Mouse (Mus musculus) bone marrow macrophage, adult 2 months (primary cell): ENCODE measurements around the gene Emc9. TPM values are rescaled to one million over a fixed set of nuclear protein-coding genes. Genes with fewer than 3 reads are reported as not detected.
A peak's percentile ranks its signal among the peaks of the same experiment; 100 is the strongest.

Source experiments
- H3K27ac ChIP-seq: 2 replicates; pipeline ENCODE4 v1.5.1; 2012; ENCODE audit warnings: low read depth, low read length; ENCODE audit not compliant: insufficient read depth
- H3K4me1 ChIP-seq: 2 replicates; pipeline ENCODE4 v1.6.1; 2012; ENCODE audit warnings: low read length; ENCODE audit not compliant: control insufficient read depth, insufficient read depth
- H3K4me3 ChIP-seq: 2 replicates; pipeline ENCODE4 v1.5.1; 2012; ENCODE audit warnings: mild to moderate bottlenecking, low read length, moderate library complexity; ENCODE audit not compliant: insufficient read depth
- CTCF ChIP-seq: IDR thresholded peaks from 2 replicates; pipeline ENCODE4 v1.5.1; 2012; ENCODE audit warnings: low read depth, mild to moderate bottlenecking, low read length, moderate library complexity
- POLR2A ChIP-seq: IDR thresholded peaks from 2 replicates; pipeline ENCODE4 v1.6.1; 2012; ENCODE audit warnings: mild to moderate bottlenecking, low read depth, low read length, borderline replicate concordance
- polyA plus RNA-seq: library from polyadenylated mRNA; stranded (reverse); fragments of >200 nt; gene quantifications from 2 replicates; pipeline ENCODE4 v1.2.4, GENCODE M21; 2012; ENCODE audit not compliant: missing spikeins, insufficient read depth, insufficient read length

Emc9 gene
- polyA plus RNA-seq, 1 experiment: 19.3 TPM

- Histone ChIP-seq H3K4me3 (peak within 1 kb of the TSS; percentile 94), H3K4me1 (peaks cover 8% of the 10 kb centered on the region), H3K27ac (peak within 1 kb of the TSS; percentile 95)
- TF ChIP-seq CTCF: no peak
- TF ChIP-seq POLR2A: no peak
Measured at GRCm38 (mm10) chr14:55590748-55591330, 5.7 kb upstream of the Emc9 start, which contains the start of gene Psme2. Gene Psme2 (minus strand): TSS chr14:55591113.

GRCm38 (mm10) chr14:55589771-55590448 lies 4.8 kb upstream of the Emc9 start:
- Histone ChIP-seq H3K4me3 (peak overlapping the region; percentile 76), H3K4me1 (peaks cover 13% of the 10 kb centered on the region), H3K27ac (peak overlapping the region; percentile 62)
- TF ChIP-seq CTCF (no peak), POLR2A (no peak)

- Histone ChIP-seq H3K4me1 (peaks cover 17% of the 10 kb centered on the region), H3K4me3 (no peak overlapping the region), H3K27ac (no peak overlapping the region)
- no peak for TF ChIP-seq CTCF
- no peak for TF ChIP-seq POLR2A
Measured at GRCm38 (mm10) chr14:55589271-55589670, 4.2 kb upstream of the Emc9 start.

GRCm38 (mm10) chr14:55586149-55586548 lies 1.0 kb upstream of the Emc9 start:
- Histone ChIP-seq H3K4me3 (no peak overlapping the region), H3K27ac (peak overlapping the region; percentile 63), H3K4me1 (peaks cover 18% of the 10 kb centered on the region)
- TF ChIP-seq POLR2A (no peak), CTCF (no peak)

- peak overlapping the region; percentile 14; the same call in 1 of the 2 replicates for H3K4me3 ChIP-seq
- H3K4me1 ChIP-seq: peaks cover 18% of the 10 kb centered on the region
- H3K27ac ChIP-seq: peak overlapping the region; percentile 63
- TF ChIP-seq CTCF: no peak
- TF ChIP-seq POLR2A: no peak
Measured at GRCm38 (mm10) chr14:55585566-55585960, 461 bp upstream of the Emc9 start.

GRCm38 (mm10) chr14:55584303-55584701 lies 800 bp downstream of the Emc9 start:
- TF ChIP-seq CTCF (no peak), POLR2A (no peak)
- Histone ChIP-seq H3K27ac (no peak overlapping the region), H3K4me1 (peaks cover 20% of the 10 kb centered on the region), H3K4me3 (peak overlapping the region; percentile 79)

GRCm38 (mm10) chr14:55581981-55582681 lies 3.0 kb downstream of the Emc9 start:
- H3K4me3 ChIP-seq: no peak overlapping the region
- TF ChIP-seq CTCF: peak; percentile 56
- no peak for TF ChIP-seq POLR2A
- H3K4me1 ChIP-seq: peaks cover 24% of the 10 kb centered on the region
- H3K27ac ChIP-seq: no peak overlapping the region

GRCm38 (mm10) chr14:55580731-55581130 lies 4.4 kb downstream of the Emc9 start:
- Histone ChIP-seq H3K4me1 (peaks cover 21% of the 10 kb centered on the region), H3K27ac (no peak overlapping the region), H3K4me3 (no peak overlapping the region)
- TF ChIP-seq POLR2A: no peak
- TF ChIP-seq CTCF: no peak

- H3K4me1 ChIP-seq: peaks cover 18% of the 10 kb centered on the region
- no peak overlapping the region for H3K27ac ChIP-seq
- TF ChIP-seq CTCF (no peak), POLR2A (no peak)
- H3K4me3 ChIP-seq: no peak overlapping the region
Measured at GRCm38 (mm10) chr14:55579511-55580496, 5.3 kb downstream of the Emc9 start.
